Mouse (Mus musculus) frontal cortex, adult (tissue): ENCODE data around the gene Adgrg2.

Source experiments
- ATAC-seq: cut with Nextera tagmentation; 2 replicates; pipeline ENCODE4 v1.9.2; 2017; ENCODE audit warnings: mild to moderate bottlenecking, moderate library complexity, mixed read lengths; ENCODE audit not compliant: low TSS enrichment

The Adgrg2 gene

GRCm38 (mm10) chrX:160502048-160503041 is 111.9 kb downstream of the Adgrg2 start, which contains the start of gene Phka2:
Gene Phka2 (plus strand): TSS chrX:160502166.
- ATAC-seq, result peak; percentile 95

GRCm38 (mm10) chrX:160509046-160509445 is 118.6 kb downstream of the Adgrg2 start:
- ATAC-seq, result no peak

GRCm38 (mm10) chrX:160510197-160510596 is 119.7 kb downstream of the Adgrg2 start:
- peak; percentile 97 for ATAC-seq

- no peak; the same call in 1 of the 2 replicates for ATAC-seq
These were observed 125.5 kb downstream of the Adgrg2 start for GRCm38 (mm10) chrX:160516027-160516426.

- peak; percentile 84 for ATAC-seq
These were observed 152.3 kb downstream of the Adgrg2 start for GRCm38 (mm10) chrX:160542772-160543171.
